Mouse (Mus musculus): Measurements from ENCODE around the gene Polr1c.

DNA sequence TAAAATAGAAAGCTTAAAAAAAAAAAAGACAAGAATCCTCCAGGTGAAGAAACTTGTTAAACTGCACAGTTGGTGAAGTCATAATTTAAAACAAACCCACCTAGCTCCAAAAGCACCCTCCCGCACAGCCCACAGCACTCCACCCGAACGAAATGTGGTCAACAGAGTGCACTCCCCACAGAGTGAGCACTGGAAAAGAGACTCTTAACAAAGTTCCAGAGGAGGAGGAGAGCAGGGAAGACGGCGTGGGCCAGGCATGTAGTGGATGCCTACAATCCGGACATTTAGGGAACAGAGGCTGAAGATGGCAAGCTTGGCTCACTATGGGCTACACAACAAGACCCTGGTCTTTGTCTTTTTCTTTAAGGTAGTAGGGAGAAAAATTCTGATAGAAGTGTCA is 27.2 kb upstream of the Polr1c start:
- TF ChIP-seq CTCF (IDR thresholded peaks at IDR 0.05; ENCODE audit: control insufficient read depth, insufficient read depth, insufficient read length) (no peak), MAX (IDR thresholded peaks at IDR 0.05) (no peak)

All from C2C12 (cell line).